Mouse (Mus musculus): ENCODE measurements around the gene Rgl2. TPM values are rescaled to one million over a fixed set of nuclear protein-coding genes. Genes with fewer than 3 reads are reported as not detected.

Gene Rgl2
- total RNA-seq, 2 experiments from 2014 or later = 74.1 to 75.5 TPM

DNA sequence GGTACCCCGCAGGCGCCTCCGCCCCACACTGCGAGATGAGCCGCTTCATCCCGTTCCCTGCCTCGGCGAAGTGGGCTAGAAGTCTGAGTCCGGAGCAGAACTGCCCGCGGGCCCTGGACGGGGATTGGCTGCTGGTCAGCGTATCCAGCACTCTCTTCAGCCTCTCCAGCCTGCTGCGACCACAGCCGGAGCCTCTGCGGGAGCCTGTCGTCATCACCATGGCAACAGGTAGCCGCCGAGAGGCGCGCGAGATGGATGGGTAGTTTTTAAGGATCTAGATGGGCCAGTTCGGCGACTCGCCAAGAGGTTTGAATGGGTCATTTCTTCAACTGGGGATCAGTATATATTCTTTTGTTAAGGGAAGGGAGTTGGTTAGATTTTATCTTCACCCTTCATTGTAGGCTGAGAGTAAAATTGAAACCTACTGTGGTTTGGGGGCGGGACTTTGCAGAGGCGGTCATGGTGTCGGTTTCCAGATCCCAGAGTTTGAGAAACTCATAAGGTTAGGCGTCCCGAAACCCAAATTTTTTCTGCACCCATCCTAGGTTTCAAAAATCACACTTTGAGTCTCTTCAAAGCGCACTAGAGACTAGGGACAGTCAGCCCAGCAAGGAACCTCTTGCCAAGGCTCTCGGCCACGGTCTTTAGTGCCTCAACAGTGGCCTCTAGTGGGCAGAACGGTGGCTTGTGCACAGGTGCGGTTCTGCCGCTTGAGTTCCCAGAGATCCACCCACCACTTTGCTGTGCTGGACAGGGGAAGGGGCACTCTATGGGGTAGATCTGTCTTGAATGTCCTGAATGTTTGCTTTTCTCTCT lies 8.9 kb upstream of the Rgl2 start:
- peak; percentile 85 for DNase-seq
- intact Hi-C loops (cut with DNase I) = no loop called here

- intact Hi-C loops (cut with DNase I) = no loop called here
- no peak for DNase-seq
Observed at GRCm38 (mm10) chr17:33921361-33921760, 8.0 kb upstream of the Rgl2 start.

DNA sequence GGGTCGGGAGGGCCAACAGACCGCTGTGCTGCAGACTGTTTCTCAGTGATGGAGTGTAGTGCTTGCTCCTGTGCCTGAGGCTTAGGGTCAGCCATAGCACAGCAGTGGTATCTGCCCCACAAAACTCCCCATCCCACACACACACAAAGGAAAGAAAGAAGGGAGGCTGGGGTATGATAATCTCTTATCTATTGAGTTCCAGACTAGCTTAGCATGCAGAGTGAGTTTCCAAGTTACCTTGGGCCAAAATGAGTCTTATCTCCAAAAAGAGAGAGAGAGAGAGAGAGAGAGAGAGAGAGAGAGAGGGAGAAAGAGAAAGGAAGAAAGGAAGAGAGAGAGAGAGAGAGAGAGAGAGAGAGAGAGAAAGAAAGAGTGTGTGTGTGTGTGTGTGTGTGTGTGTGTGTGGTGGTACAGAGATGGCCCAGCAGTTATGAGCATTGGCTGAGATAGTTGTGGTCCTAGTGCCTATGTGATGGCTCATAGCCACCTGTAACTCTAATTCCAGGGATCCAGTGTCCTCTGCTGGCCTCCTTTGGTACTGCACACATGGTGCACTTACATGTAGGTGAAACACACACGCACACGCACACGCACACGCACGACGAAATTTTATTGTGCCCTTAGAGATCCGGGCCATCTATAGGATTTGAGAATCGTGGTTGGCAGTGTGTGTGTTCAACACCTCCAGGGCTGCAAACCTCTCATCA lies 4.6 kb upstream of the Rgl2 start:
- DNase-seq = no peak
- intact Hi-C loops (cut with DNase I) = no loop called here

GRCm38 (mm10) chr17:33925406-33926116 lies 3.8 kb upstream of the Rgl2 start:
- intact Hi-C loops (cut with DNase I) = no loop called here

GRCm38 (mm10) chr17:33926207-33926932 lies 3.0 kb upstream of the Rgl2 start:
- no peak for DNase-seq
- intact Hi-C loops (cut with DNase I) = no loop called here

More at GRCm38 (mm10) chr17:33925406-33926116, 3.8 kb upstream of the Rgl2 start:
- DNase-seq = no peak

DNA sequence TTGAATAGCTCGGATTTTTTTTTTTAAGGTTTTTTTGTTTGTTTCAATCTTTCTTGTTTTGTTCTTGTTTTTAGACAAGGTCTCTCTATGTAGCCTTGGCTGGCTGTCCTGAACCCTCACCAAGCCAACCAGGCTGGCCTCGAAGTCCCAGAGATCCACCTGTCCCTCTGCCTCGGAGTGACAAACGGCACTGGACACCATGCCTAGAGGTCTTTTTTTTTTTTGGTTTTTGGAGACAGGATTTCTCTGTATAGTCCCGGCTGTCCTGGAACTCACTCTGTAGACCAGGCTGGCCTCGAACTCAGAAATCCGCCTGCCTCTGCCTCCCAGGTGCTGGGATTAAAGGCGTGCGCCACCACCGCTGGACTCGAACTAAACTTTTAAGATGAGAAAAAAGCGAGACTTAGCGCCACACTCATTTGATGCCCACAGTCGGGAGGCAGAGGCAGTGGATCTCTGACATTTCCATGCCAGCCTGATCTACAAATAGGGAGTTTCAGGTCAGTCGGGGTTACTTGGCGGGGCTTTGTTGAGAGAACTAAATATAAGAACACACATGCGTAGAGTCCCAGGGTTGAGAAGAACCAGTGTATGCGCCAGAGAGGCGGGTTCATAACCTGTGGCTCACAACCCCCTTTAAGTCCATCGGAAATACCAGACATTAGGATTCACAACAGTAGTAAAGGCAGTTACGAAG lies 944 bp upstream of the Rgl2 start:
- intact Hi-C loops (cut with DNase I) = no loop called here
- DNase-seq = no peak

GRCm38 (mm10) chr17:33930280-33931158 lies 1.2 kb downstream of the Rgl2 start:
- DNase-seq = no peak
- intact Hi-C loops (cut with DNase I) = no loop called here

DNA sequence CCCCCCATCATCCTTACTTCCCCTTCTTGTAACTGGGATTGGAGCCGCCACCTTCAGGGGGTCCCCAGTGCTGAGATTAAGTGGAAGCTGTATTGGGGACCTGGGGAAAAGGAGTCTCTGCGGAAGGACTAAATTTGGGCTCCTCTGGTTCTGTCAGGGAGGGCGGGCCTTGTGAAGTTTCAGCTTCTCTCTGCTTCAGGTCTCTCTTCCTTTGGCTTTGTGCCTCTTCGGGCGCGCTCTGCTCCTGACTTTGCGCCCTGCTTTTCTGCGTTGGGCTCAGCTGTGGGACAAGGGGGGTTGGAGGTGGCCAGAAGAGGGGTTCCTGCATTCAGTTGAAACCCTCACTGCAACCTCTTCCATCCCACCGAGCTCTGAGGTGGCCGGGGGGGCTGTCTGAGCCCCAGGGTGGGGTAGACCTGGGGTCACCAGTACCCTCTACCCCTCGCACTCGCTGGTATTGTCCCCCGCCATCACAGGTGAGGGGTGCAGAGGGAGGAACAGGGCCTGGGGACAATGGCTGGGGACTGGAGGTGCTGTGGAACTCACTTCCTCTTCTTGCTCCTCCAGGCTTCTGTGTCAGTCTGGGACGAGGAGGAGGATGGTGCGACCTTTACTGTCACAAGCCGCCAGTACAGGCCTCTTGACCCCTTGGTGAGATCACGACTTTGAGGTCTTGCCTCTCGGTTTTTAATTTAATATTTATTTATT lies 2.0 kb downstream of the Rgl2 start:
- intact Hi-C loops (cut with DNase I) = no loop called here
- DNase-seq = no peak

DNA sequence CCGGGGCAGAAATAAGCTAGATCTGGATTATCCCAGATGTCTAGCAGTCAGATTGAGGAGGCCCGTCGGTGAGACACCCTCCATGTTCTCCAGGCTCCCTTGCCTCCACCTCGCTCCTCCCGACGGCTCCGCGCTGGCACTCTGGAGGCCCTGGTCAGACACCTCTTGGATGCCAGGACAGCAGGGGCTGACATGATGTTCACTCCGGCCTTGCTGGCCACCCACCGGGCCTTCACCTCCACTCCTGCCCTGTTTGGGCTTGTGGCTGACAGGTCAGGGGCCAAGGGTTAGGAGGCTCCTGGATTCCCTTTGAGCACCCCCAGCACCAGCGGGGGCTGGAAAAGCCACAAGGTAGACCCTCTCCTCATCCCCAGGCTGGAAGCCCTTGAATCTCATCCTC lies 2.6 kb downstream of the Rgl2 start:
- DNase-seq = no peak
- intact Hi-C loops (cut with DNase I) = no loop called here

GRCm38 (mm10) chr17:33932448-33932847 lies 3.1 kb downstream of the Rgl2 start:
- DNase-seq = no peak

GRCm38 (mm10) chr17:33932970-33933369 lies 3.6 kb downstream of the Rgl2 start:
- DNase-seq = no peak
- intact Hi-C loops (cut with DNase I) = no loop called here

More at GRCm38 (mm10) chr17:33932448-33932847, 3.1 kb downstream of the Rgl2 start:
- intact Hi-C loops (cut with DNase I) = no loop called here

DNA sequence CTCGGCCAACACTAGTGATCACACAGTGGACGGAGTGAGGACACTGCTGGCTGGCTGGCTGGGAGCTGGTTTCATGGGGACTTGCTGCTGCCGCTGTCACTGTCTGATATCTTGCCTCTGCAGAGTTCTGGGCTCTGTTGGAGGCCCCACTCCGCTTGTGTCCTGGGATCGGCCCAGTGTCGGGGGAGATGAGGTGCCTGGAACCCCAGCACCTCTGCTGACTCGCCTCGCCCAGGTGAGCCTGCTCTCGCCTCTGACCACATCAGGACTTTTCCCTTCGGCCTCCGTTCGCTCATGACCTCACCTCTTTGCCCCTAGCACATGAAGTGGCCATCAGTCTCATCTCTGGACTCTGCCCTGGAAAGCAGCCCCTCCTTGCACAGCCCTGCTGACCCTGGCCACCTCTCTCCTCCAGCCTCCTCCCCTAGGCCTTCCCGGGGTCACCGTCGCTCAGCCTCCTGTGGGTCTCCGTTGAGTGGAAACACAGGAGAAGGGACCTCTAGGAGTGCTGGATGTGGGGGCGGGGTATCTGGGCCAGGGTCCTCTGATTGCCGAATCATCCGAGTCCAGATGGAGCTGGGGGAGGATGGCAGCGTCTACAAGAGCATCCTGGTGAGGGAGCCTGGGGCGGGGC lies 6.2 kb downstream of the Rgl2 start:
- intact Hi-C loops (cut with DNase I) = no loop called here
- DNase-seq = no peak

DNA sequence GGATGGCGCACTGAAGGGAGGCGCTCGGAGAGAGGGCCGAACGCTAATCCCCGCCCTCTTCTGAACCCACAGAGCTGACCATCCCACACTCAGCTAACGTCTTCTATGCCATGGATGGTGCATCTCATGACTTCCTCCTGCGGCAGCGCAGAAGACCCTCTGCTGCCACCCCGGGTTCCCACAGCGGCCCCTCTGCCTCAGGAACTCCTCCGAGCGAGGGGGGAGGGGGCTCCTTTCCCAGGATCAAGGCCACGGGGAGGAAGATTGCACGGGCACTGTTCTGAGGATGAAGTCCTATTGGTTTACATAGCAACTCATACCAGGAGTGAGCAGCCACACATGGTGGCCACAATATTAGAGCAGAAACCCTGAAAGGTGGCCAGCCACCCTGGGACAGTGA lies 7.7 kb downstream of the Rgl2 start:
- intact Hi-C loops (cut with DNase I) = no loop called here
- no peak for DNase-seq

- DNase-seq = no peak
- intact Hi-C loops (cut with DNase I) = no loop called here
Observed at GRCm38 (mm10) chr17:33938783-33939182, 9.4 kb downstream of the Rgl2 start.

- intact Hi-C loops (cut with DNase I) = no loop called here
- DNase-seq = peak; percentile 83
Observed at GRCm38 (mm10) chr17:33940206-33940805, 11.0 kb downstream of the Rgl2 start, which contains the start of the genes Pfdn6 and Wdr46. TSS of gene Pfdn6 (minus strand) at chr17:33940343. TSS of gene Wdr46 (plus strand) at chr17:33940660.

DNA sequence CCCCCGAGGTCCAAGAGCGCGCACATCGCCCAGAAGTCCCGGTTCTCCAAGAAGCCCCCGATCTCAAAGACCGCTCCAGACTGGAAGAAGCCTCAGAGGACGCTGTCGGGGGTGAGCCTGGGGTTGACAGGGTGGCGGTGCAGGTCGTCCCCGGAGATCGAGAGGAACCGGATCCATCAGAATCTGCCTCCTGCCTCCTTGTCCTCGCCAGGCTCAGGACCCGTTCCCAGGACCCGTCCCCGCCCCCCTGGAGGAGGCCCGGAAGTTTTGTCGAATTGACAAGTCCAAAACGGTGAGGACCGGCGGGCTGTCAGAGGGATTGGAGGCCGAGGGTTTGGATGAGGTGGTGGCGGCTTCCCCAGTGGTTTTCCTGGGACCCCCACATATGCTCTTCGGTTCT lies 11.6 kb downstream of the Rgl2 start:
- intact Hi-C loops (cut with DNase I) = no loop called here
- DNase-seq = no peak

DNA sequence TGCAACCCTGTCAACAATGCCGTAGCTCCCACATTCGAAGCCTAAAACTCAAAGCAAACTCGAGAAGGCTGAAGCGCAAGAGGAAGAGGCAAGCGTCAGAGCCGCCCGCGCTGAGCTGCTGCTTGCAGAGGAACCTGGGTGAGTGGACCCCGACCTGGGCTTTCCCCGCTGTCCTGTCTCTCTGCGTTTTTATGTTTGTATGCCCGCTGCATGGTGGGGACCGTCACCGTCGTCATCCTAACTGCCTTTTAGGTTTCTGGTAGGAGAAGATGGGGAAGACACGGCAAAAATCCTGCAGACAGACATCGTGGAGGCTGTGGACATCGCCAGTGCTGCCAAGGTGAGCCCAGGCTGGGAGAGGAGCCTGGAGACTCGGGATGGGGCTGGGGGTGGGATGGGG lies 12.0 kb downstream of the Rgl2 start:
- intact Hi-C loops (cut with DNase I) = no loop called here
- DNase-seq = no peak

DNA sequence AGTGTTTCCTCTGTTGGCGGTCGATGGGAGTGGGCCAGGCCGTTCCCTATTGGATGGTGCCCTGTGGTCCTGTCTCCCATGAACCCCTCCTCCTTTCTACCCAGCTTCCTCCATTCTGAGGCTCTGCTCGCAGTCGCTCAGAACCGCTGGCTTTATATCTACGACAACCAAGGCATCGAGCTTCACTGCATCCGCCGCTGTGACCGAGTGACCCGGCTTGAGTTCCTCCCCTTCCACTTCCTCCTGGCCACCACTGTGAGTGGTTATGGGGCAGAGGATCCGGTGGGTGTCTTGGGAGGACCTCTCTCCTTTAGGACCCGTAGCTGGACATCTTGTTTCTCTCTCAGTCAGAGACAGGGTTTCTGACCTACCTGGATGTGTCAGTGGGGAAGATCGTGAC lies 14.1 kb downstream of the Rgl2 start:
- intact Hi-C loops (cut with DNase I) = no loop called here
- no peak for DNase-seq

Measured in left cerebral cortex, postnatal 4 days (tissue).